Mouse (Mus musculus): ENCODE results near the gene Kif27. TPM values are rescaled to one million over a fixed set of nuclear protein-coding genes. Genes with fewer than 3 reads are reported as not detected.

The Kif27 gene
- total and polyA plus RNA-seq, 3 experiments = 0.13 to 0.42 TPM; not detected in 1

- Histone ChIP-seq H3K27ac (ENCODE audit: control insufficient read depth, low read depth, low read length) (peak within 1 kb of the TSS; percentile 96), H3K4me3 (ENCODE audit: control insufficient read depth in 1 of 2, insufficient read depth in 1 of 2, low read depth in 2 of 2, low read length in 2 of 2) (peak within 1 kb of the TSS; percentile 89 to 92), H3K9ac (ENCODE audit: control insufficient read depth, low read depth, low read length, poor library complexity, severe bottlenecking) (peak within 1 kb of the TSS; percentile 100), H3K27me3 (ENCODE audit: control insufficient read depth in 1 of 2, insufficient read depth in 2 of 2, low read length in 2 of 2) (no peaks in the 10 kb centered on the region), H3K4me1 (ENCODE audit: control insufficient read depth in 1 of 2, insufficient read depth in 2 of 2, low read length in 2 of 2) (peaks cover 6 to 17% of the 10 kb centered on the region in 2 experiments), H3K79me2 (ENCODE audit: control insufficient read depth, insufficient read depth, low read length, poor library complexity) (peaks cover 60% of the 10 kb centered on the region), H3K36me3 (ENCODE audit: control insufficient read depth in 1 of 2, insufficient read depth in 2 of 2, low read length in 2 of 2) (peaks cover 31 to 41% of the 10 kb centered on the region in 2 experiments), H3K9me3 (replicated peaks; ENCODE audit: insufficient read depth, low read length) (no peaks in the 10 kb centered on the region)
- peak; percentile 98 for DNase-seq (ENCODE audit: low read depth, low spot score)
- TF ChIP-seq TBP (IDR thresholded peaks at IDR 0.05; ENCODE audit: low read depth, low read length) = peak; percentile 87
- TF ChIP-seq RCOR1 (IDR thresholded peaks at IDR 0.05; ENCODE audit: low read depth, low read length) = no peak
- TF ChIP-seq POLR2A (IDR thresholded peaks at IDR 0.05; ENCODE audit: control insufficient read depth in 1 of 2, insufficient read depth in 1 of 2, low read depth in 1 of 2, low read length in 2 of 2, poor library complexity in 1 of 2) = peak; percentile 94 to 96
- TF ChIP-seq E2F4 (IDR thresholded peaks at IDR 0.05; ENCODE audit: borderline replicate concordance, low read depth, low read length) = peak; percentile 76; the same call in 1 of the 2 replicates
- TF ChIP-seq RAD21 (IDR thresholded peaks at IDR 0.05; ENCODE audit: low read depth, low read length) = no peak
- no peak for TF ChIP-seq ELF1 (IDR thresholded peaks at IDR 0.05; ENCODE audit: low read depth, low read length)
- TF ChIP-seq MXI1 (IDR thresholded peaks at IDR 0.05; ENCODE audit: low read depth, low read length) = peak; percentile 81
- TF ChIP-seq TAL1 (IDR thresholded peaks at IDR 0.05; ENCODE audit: low read length) = no peak
- TF ChIP-seq KAT2A (conservative IDR thresholded peaks at IDR 0.05; ENCODE audit: low read depth, low read length) = no peak; the same call in 1 of the 2 replicates
- TF ChIP-seq USF1 (IDR thresholded peaks at IDR 0.05; ENCODE audit: low read depth, low read length) = peak; percentile 94
- peak; percentile 37 for TF ChIP-seq TCF12 (IDR thresholded peaks at IDR 0.05; ENCODE audit: low read depth, low read length)
- no peak for TF ChIP-seq JUND (IDR thresholded peaks at IDR 0.05; ENCODE audit: low read depth, low read length)
- no peak for TF ChIP-seq MAFK (IDR thresholded peaks at IDR 0.05; ENCODE audit: borderline replicate concordance, low read depth, low read length)
- no peak for TF ChIP-seq MEF2A (IDR thresholded peaks at IDR 0.05; ENCODE audit: extremely low read depth, insufficient replicate concordance, low read depth, low read length, poor library complexity, severe bottlenecking)
- TF ChIP-seq MAZ (IDR thresholded peaks at IDR 0.05; ENCODE audit: low read depth, low read length) = peak; percentile 92
- 0 out of 2 replicates have a peak, but pooled peaks have one; percentile 42 for TF ChIP-seq MYC (IDR thresholded peaks at IDR 0.05; ENCODE audit: low read depth, low read length)
- TF ChIP-seq USF2 (IDR thresholded peaks at IDR 0.05; ENCODE audit: borderline replicate concordance in 1 of 2, insufficient read depth in 1 of 2, low read depth in 1 of 2, low read length in 2 of 2) = 0 out of 4 replicates have a peak, but pooled peaks of 1 of the 2 experiments have one; percentile 48
- no peak for TF ChIP-seq GABPA (IDR thresholded peaks at IDR 0.05; ENCODE audit: low read depth, low read length)
- 0 out of 2 replicates have a peak, but pooled peaks have one; percentile 31 for TF ChIP-seq POLR2AphosphoS5 (IDR thresholded peaks at IDR 0.05; ENCODE audit: borderline replicate concordance, low read depth, low read length)
- TF ChIP-seq SIN3A (IDR thresholded peaks at IDR 0.05; ENCODE audit: low read length) = peak; percentile 76
- no peak for TF ChIP-seq CHD1 (IDR thresholded peaks at IDR 0.05; ENCODE audit: low read depth, low read length)
- no peak for TF ChIP-seq GATA1 (IDR thresholded peaks at IDR 0.05; ENCODE audit: low read depth, low read length)
- TF ChIP-seq ZKSCAN1 (IDR thresholded peaks at IDR 0.05; ENCODE audit: low read depth, low read length) = no peak
- TF ChIP-seq CTCF (IDR thresholded peaks at IDR 0.05 in 2 of 3, conservative IDR thresholded peaks at IDR 0.05 in 1 of 3; ENCODE audit: control insufficient read depth in 1 of 3, insufficient read depth in 1 of 3, low read depth in 2 of 3, low read length in 3 of 3, poor library complexity in 1 of 3, severe bottlenecking in 1 of 3) = no peak
- TF ChIP-seq EP300 (IDR thresholded peaks at IDR 0.05; ENCODE audit: low read depth in 1 of 2, low read length in 2 of 2) = no peak; a peak in 2 of 4 replicates
- TF ChIP-seq SMC3 (IDR thresholded peaks at IDR 0.05; ENCODE audit: low read depth, low read length) = no peak
- TF ChIP-seq ZC3H11A (IDR thresholded peaks at IDR 0.05; ENCODE audit: low read depth, low read length) = no peak
- peak; percentile 96 for TF ChIP-seq CHD2 (IDR thresholded peaks at IDR 0.05; ENCODE audit: low read length)
- peak; percentile 96 for TF ChIP-seq POLR2AphosphoS2 (IDR thresholded peaks at IDR 0.05; ENCODE audit: low read length)
- TF ChIP-seq ZNF384 (IDR thresholded peaks at IDR 0.05; ENCODE audit: low read depth, low read length) = no peak
- peak; percentile 86 for TF ChIP-seq HCFC1 (IDR thresholded peaks at IDR 0.05; ENCODE audit: low read depth, low read length)
- TF ChIP-seq ZMIZ1 (IDR thresholded peaks at IDR 0.05; ENCODE audit: low read depth, low read length) = peak; percentile 74; the same call in 1 of the 2 replicates
- TF ChIP-seq MYB (IDR thresholded peaks at IDR 0.05; ENCODE audit: low read depth, low read length) = no peak
- 0 out of 2 replicates have a peak, but pooled peaks have one; percentile 27 for TF ChIP-seq ETS1 (IDR thresholded peaks at IDR 0.05; ENCODE audit: low read depth, low read length)
- no peak for TF ChIP-seq NRF1 (IDR thresholded peaks at IDR 0.05; ENCODE audit: insufficient read depth, low read depth, low read length, poor library complexity, severe bottlenecking)
- TF ChIP-seq NELFE (IDR thresholded peaks at IDR 0.05; ENCODE audit: low read depth, low read length) = peak; percentile 94
Measured at GRCm38 (mm10) chr13:58402003-58402743, 43.3 kb upstream of the Kif27 start, which contains the start of gene Rmi1. Gene Rmi1, plus strand, starts transcription at chr13:58402248.
